Mouse (Mus musculus): ENCODE measurements around the gene Dixdc1.
"Not testable (repeated sequence)": the region's sequence is repeated elsewhere in the genome, so short reads cannot be mapped to it uniquely, and the experiment has no call there.

The Dixdc1 gene

GRCm38 (mm10) chr9:50646826-50647370, 92.4 kb downstream of the Dixdc1 start:
- in situ Hi-C loops (cut with MboI): no loop called here

- in situ Hi-C loops (cut with MboI): no loop called here
These were observed 105.0 kb downstream of the Dixdc1 start for GRCm38 (mm10) chr9:50634270-50634669.

GRCm38 (mm10) chr9:50633059-50633458, 106.3 kb downstream of the Dixdc1 start:
- in situ Hi-C loops (cut with MboI): no loop called here

DNA sequence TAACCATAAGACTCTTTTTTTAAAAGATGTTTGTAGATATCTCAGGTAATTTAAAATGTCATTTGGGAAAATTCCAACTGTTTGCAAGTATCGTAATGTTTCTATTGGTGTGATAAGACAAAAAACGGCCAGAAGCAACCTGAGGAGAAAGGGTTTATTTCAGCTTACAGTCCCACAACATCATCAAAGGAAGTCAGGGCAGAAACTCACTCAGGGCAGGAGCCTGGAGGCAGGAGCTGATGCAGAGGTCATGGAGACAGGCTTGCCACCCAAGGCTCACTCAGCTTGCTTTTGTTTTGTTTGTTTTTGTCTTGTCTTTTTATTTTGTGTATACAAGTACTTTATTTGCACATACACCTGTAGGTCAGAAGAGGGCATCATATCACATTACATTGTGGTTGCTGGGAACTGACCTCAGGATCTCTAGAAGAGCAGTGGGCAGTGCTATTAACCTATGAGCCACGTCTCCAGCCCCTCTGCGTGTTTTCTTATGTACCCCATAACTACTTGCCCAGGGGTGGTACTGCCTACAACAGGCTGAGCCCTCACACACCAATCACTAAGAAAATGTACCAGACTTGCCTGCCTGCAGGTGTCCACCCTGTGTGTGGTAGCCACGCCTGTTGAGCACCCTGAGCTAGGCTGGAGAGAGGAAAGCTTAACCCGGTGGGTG, 107.2 kb downstream of the Dixdc1 start:
- in situ Hi-C loops (cut with MboI): no loop called here

GRCm38 (mm10) chr9:50630903-50631302, 108.4 kb downstream of the Dixdc1 start:
- in situ Hi-C loops (cut with MboI): not testable (repeated sequence)

GRCm38 (mm10) chr9:50617794-50618330, 121.5 kb downstream of the Dixdc1 start:
- in situ Hi-C loops (cut with MboI): no loop called here

GRCm38 (mm10) chr9:50616766-50617603, 122.3 kb downstream of the Dixdc1 start, which contains the start of the genes Pih1d2 and Nkapd1:
Gene Pih1d2 (plus strand): TSS chr9:50617321.
Gene Nkapd1 (minus strand): TSS chr9:50617464.
- in situ Hi-C loops (cut with MboI): no loop called here

- in situ Hi-C loops (cut with MboI): no loop called here
These were observed 123.2 kb downstream of the Dixdc1 start for GRCm38 (mm10) chr9:50616161-50616560.

Data from mature B cell (primary cell).